Comparison of ENCODE assay signal across 17 mouse cellular contexts in genomic region chr4:89306798-89307365, GRCm38 (mm10). TPM values are rescaled to one million over a fixed set of nuclear protein-coding genes. Genes with fewer than 3 reads are reported as not detected.
DNase-seq lines count a peak whose midpoint lies in the region; ATAC-seq and TF ChIP-seq lines count a peak whose summit lies in the region.
"Had no signal": no experiment of that assay in that cellular context is flagged by ENCODE, and none has a peak within 500 bp of the region (broad histone marks: within the 10 kb centered on the region; RNA-seq: fewer than 3 reads in every experiment).

No protein-coding gene starts in this region.

- no peaks in the 10 kb centered on the region; the same call in 1 of the 2 replicates for H3K4me1 ChIP-seq in hindbrain, embryonic 11.5 days (replicated peaks; ENCODE audit: control insufficient read depth, insufficient read depth, low read length)
- H3K4me1 ChIP-seq in hindbrain, postnatal 0 days (ENCODE audit: insufficient read depth, low read length) = no peaks in the 10 kb centered on the region
- H3K4me1 ChIP-seq in E14TG2a.4 (replicated peaks; ENCODE audit: low read depth, low read length) (peaks cover 44% of the 10 kb centered on the region), G1E (ENCODE audit: insufficient read depth, low read depth, low read length) (no peaks in the 10 kb centered on the region)
- H3K4me1 ChIP-seq in intestine, postnatal 0 days (replicated peaks; ENCODE audit: control insufficient read depth, insufficient read depth, low read length) = no peaks in the 10 kb centered on the region

- H3K36me3 ChIP-seq in hindbrain, embryonic 11.5 days (ENCODE audit: control insufficient read depth, insufficient read depth, low read length) = no peaks in the 10 kb centered on the region
- H3K36me3 ChIP-seq in hindbrain, postnatal 0 days (ENCODE audit: insufficient read depth, low read length) = no peaks in the 10 kb centered on the region
- H3K36me3 ChIP-seq in E14TG2a.4 (ENCODE audit: insufficient read depth, low read length) (no peaks in the 10 kb centered on the region), G1E (replicated peaks) (no peaks in the 10 kb centered on the region)
- H3K36me3 ChIP-seq in intestine, postnatal 0 days (ENCODE audit: control insufficient read depth, insufficient read depth) = no peaks in the 10 kb centered on the region; the same call in 1 of the 2 replicates
- H3K36me3 ChIP-seq: heart, embryonic 15.5 days; liver, embryonic 13.5 days had no signal

- under 1% methylated on average over 25 of the region's 25 CpGs for WGBS in hindbrain, embryonic 11.5 days
- WGBS in hindbrain, postnatal 0 days = 2% methylated on average over 25 of the region's 25 CpGs
- WGBS in intestine, postnatal 0 days = 21% methylated on average over 25 of the region's 25 CpGs

- ATAC-seq in hindbrain, embryonic 11.5 days (ENCODE audit: low FRiP score) = no peak
- no peak for ATAC-seq in hindbrain, postnatal 0 days
- no peak for ATAC-seq in G1E (ENCODE audit: extremely low read depth, insufficient number of reproducible peaks, low FRiP score, poor library complexity, severe bottlenecking)
- ATAC-seq in intestine, postnatal 0 days = no peak
- ATAC-seq: forebrain, embryonic 14.5 days had no signal

- no peak overlapping the region for H3K9ac ChIP-seq in hindbrain, embryonic 11.5 days (ENCODE audit: low read depth, low read length)
- no peak overlapping the region for H3K9ac ChIP-seq in hindbrain, postnatal 0 days (replicated peaks; ENCODE audit: low read length)
- H3K9ac ChIP-seq in intestine, postnatal 0 days (ENCODE audit: low read depth, low read length) = no peak overlapping the region
- H3K9ac ChIP-seq: heart, embryonic 15.5 days; liver, embryonic 13.5 days had no signal

- H3K4me3 ChIP-seq in hindbrain, embryonic 11.5 days (ENCODE audit: low read depth, low read length) = no peak overlapping the region
- no peak overlapping the region for H3K4me3 ChIP-seq in hindbrain, postnatal 0 days (ENCODE audit: low read length)
- H3K4me3 ChIP-seq in E14TG2a.4 (replicated peaks; ENCODE audit: low read length) = peak overlapping the region; percentile 55; the same call in 1 of the 2 replicates
- peak overlapping the region; percentile 20; the same call in 1 of the 2 replicates for H3K4me3 ChIP-seq in G1E (ENCODE audit: low read depth, low read length)
- H3K4me3 ChIP-seq in intestine, postnatal 0 days (ENCODE audit: low read depth, low read length) = no peak overlapping the region
- H3K4me3 ChIP-seq: heart, embryonic 15.5 days; liver, embryonic 13.5 days had no signal

- H3K9me3 ChIP-seq in hindbrain, embryonic 11.5 days (ENCODE audit: control insufficient read depth, low read length) = no peaks in the 10 kb centered on the region
- no peaks in the 10 kb centered on the region for H3K9me3 ChIP-seq in hindbrain, postnatal 0 days (ENCODE audit: low read length)
- H3K9me3 ChIP-seq in E14TG2a.4 (ENCODE audit: low read length) = no peaks in the 10 kb centered on the region
- H3K9me3 ChIP-seq in G1E (replicated peaks) = peaks cover 38% of the 10 kb centered on the region
- no peaks in the 10 kb centered on the region for H3K9me3 ChIP-seq in intestine, postnatal 0 days (ENCODE audit: control insufficient read depth)
- H3K9me3 ChIP-seq: heart, embryonic 15.5 days; liver, embryonic 13.5 days had no signal

- peak; percentile 38 for DNase-seq in hindbrain, embryonic 11.5 days (ENCODE audit: low spot score)
- DNase-seq in hindbrain, postnatal 0 days (ENCODE audit: low spot score) = no peak
- DNase-seq in G1E (ENCODE audit: low spot score) = no peak
- DNase-seq in right cerebral cortex, adult 2 months (ENCODE audit: low spot score in 2 of 2) = no peak
- no peak for DNase-seq in layer of hippocampus, postnatal 36 days
- DNase-seq: cerebellum, postnatal 25 days; layer of hippocampus, adult 9-11 months; liver, embryonic 13.5 days; lung, postnatal 36 days; thymus, adult 18-20 months had no signal

- H3K27me3 ChIP-seq in hindbrain, embryonic 11.5 days (ENCODE audit: control insufficient read depth, insufficient read depth, low read length) = peaks cover 86% of the 10 kb centered on the region
- peaks cover 88% of the 10 kb centered on the region for H3K27me3 ChIP-seq in hindbrain, postnatal 0 days (ENCODE audit: insufficient read depth, low read length)
- H3K27me3 ChIP-seq in E14TG2a.4 (ENCODE audit: insufficient read depth, low read length) = peaks cover 64% of the 10 kb centered on the region
- no peaks in the 10 kb centered on the region for H3K27me3 ChIP-seq in G1E (ENCODE audit: insufficient read depth, low read length)
- H3K27me3 ChIP-seq in intestine, postnatal 0 days (replicated peaks; ENCODE audit: control insufficient read depth, insufficient read depth, low read length) = peaks cover 77% of the 10 kb centered on the region

- H3K4me2 ChIP-seq in hindbrain, embryonic 11.5 days (replicated peaks; ENCODE audit: low read depth, low read length) = no peak overlapping the region
- H3K4me2 ChIP-seq in hindbrain, postnatal 0 days (ENCODE audit: low read depth, low read length) = no peak overlapping the region
- no peak overlapping the region for H3K4me2 ChIP-seq in intestine, postnatal 0 days (replicated peaks; ENCODE audit: low read depth)
- H3K4me2 ChIP-seq: heart, embryonic 15.5 days; liver, embryonic 13.5 days had no signal

- TF ChIP-seq CTCF in hindbrain, postnatal 0 days (IDR thresholded peaks at IDR 0.05; ENCODE audit: low read depth) = no peak
- no peak for TF ChIP-seq CTCF in E14TG2a.4 (conservative IDR thresholded peaks at IDR 0.05; ENCODE audit: low read length)
- TF ChIP-seq CTCF in G1E (IDR thresholded peaks at IDR 0.05; ENCODE audit: low read depth, low read length) = no peak
- TF ChIP-seq CTCF in intestine, postnatal 0 days (IDR thresholded peaks at IDR 0.05; ENCODE audit: low read depth) = peak; percentile 48

- no peak overlapping the region for H3K27ac ChIP-seq in hindbrain, embryonic 11.5 days (ENCODE audit: low read depth, low read length)
- no peak overlapping the region for H3K27ac ChIP-seq in hindbrain, postnatal 0 days
- H3K27ac ChIP-seq in intestine, postnatal 0 days (ENCODE audit: low read depth, low read length) = no peak overlapping the region
- H3K27ac ChIP-seq: heart, embryonic 15.5 days; kidney, postnatal 0 days; liver, embryonic 13.5 days had no signal

RNA-seq across cellular contexts. Expression of gene Cdkn2b, which starts 4.0 kb away (rescaled TPM):
- 1.1 and 1.4 TPM in 2 replicates for polyA plus RNA-seq in hindbrain, embryonic 11.5 days (2014; fragmentation: Nextera tagmentation; extraction: Ambion mirVana)
- 3.4 and 5.7 TPM in 2 replicates for total RNA-seq in hindbrain, postnatal 0 days (2014; rRNA removed)
- polyA plus RNA-seq in hindbrain, postnatal 0 days (2015; fragmentation: Nextera tagmentation; extraction: Ambion mirVana) = 2.3 TPM in 2 replicates
- total RNA-seq in G1E (2014; fragmentation: Nextera tagmentation) = 0.53 TPM in 1 of 2 replicates, not detected in the other
- 0.23 and 0.33 TPM in 2 replicates for total RNA-seq in G1E (2017)
- not detected in 2 replicates for polyA plus RNA-seq in G1E (2012)
- polyA plus RNA-seq in intestine, postnatal 0 days (2015; fragmentation: Nextera tagmentation; extraction: Ambion mirVana) = 65.6 and 67.2 TPM in 2 replicates
- total RNA-seq in layer of hippocampus, postnatal 36 days (2021) = 1 to 10 TPM; 1.4 to 1.7 TPM
- total RNA-seq: monocyte, adult 5-6 weeks; neutrophil, adult 5-6 weeks had no signal

RNA-seq across cellular contexts. Expression of gene Cdkn2a, which starts 12.4 kb away (rescaled TPM):
- not detected in 2 replicates for polyA plus RNA-seq in hindbrain, embryonic 11.5 days (2014; fragmentation: Nextera tagmentation; extraction: Ambion mirVana)
- total RNA-seq in hindbrain, postnatal 0 days (2014; rRNA removed) = not detected in 2 replicates
- polyA plus RNA-seq in hindbrain, postnatal 0 days (2015; fragmentation: Nextera tagmentation; extraction: Ambion mirVana) = not detected in 2 replicates
- total RNA-seq in G1E (2014; fragmentation: Nextera tagmentation) (not detected in 2 replicates), G1E (2017) (not detected in 2 replicates)
- polyA plus RNA-seq in G1E (2012) = not detected in 2 replicates
- polyA plus RNA-seq in intestine, postnatal 0 days (2015; fragmentation: Nextera tagmentation; extraction: Ambion mirVana) = not detected in 2 replicates
- not detected for total RNA-seq in layer of hippocampus, postnatal 36 days (2021)
- total RNA-seq: monocyte, adult 5-6 weeks; neutrophil, adult 5-6 weeks had no signal
- polyA plus RNA-seq: forebrain, embryonic 14.5 days; heart, embryonic 15.5 days; kidney, postnatal 0 days; liver, embryonic 13.5 days had no signal

Comparison
In these comparisons a context has a peak if more than half of its experiments do, and no peak if none do; other contexts are left out.
1. H3K4me3 ChIP-seq: peak in E14TG2a.4 (single experiment) and G1E (single experiment); none in hindbrain, embryonic 11.5 days (single experiment), hindbrain, postnatal 0 days (single experiment) and intestine, postnatal 0 days (single experiment).
2. RNA of gene Cdkn2b, which starts 4.0 kb away (polyA plus RNA-seq): 65.6 to 67.2 TPM in intestine, postnatal 0 days; 2.3 TPM in hindbrain, postnatal 0 days, 1.1 to 1.4 TPM in hindbrain, embryonic 11.5 days and not detected in G1E; every median in the first group is over 10 times any median in the second.